Mouse (Mus musculus) thymus, adult 2 months (tissue): ENCODE results near the gene Gm12185.

ENCODE experiments used
- CTCF ChIP-seq: fragments of 200-500 bp; IDR thresholded peaks from 2 replicates; pipeline ENCODE4 v1.5.1; 2012; ENCODE audit warnings: mild to moderate bottlenecking, control low read depth, low read length, moderate library complexity, borderline replicate concordance; ENCODE audit not compliant: control insufficient read depth, poor library complexity, insufficient read depth; ENCODE audit errors: extremely low read depth
- POLR2A ChIP-seq: fragments of 200-500 bp; IDR thresholded peaks from 2 replicates; pipeline ENCODE4 v1.6.1; 2012; ENCODE audit warnings: mild to moderate bottlenecking, low read length, control low read depth, moderate library complexity; ENCODE audit not compliant: control insufficient read depth, poor library complexity, insufficient read depth; ENCODE audit errors: extremely low read depth

GRCm38 (mm10) chr11:48902021-48902420 is 90.0 kb downstream of the Gm12185 start, which contains the start of gene Gm5431:
- no peak for TF ChIP-seq CTCF
- TF ChIP-seq POLR2A, result no peak
